In the genomic region with DNA sequence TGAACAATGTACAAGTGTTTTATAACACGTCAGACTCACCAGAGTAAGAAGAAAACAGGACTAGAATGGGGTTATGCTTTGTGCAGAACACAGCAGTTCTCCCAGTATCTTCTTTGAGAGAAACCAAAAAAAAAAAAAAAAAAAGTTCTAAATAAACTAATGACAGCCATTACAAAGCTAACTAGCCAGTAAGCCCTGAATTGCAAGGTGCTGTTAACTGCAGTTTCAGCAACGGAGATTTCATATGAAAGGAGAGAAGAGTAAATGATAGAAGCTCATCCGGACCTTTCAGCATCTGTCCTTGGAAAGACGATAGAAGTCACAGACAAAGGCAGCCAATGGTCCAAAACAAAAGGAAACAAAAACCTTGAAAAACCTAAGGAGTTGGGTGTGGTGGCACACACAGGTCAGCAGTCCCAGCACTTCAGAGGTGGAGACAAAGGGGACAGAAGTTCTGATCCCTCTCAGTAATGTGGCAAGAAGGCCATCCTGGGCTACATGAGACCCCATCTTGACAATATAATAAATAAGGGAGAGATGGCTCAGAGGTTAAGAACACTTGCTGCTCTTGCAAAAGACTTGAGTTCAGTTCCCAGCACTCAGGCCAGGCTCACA, we compare ENCODE assay signal across 28 mouse cellular contexts. TPM values are rescaled to one million over a fixed set of nuclear protein-coding genes. Genes with fewer than 3 reads are reported as not detected.
DNase-seq lines count a peak whose midpoint lies in the region; TF ChIP-seq lines count a peak whose summit lies in the region.
"Had no signal": no experiment of that assay in that cellular context is flagged by ENCODE, and none has a peak within 500 bp of the region (broad histone marks: within the 10 kb centered on the region; RNA-seq: fewer than 3 reads in every experiment).

No protein-coding gene starts in this region.

- no peak overlapping the region for H3K9ac ChIP-seq in ES-Bruce4 (ENCODE audit: low read depth, poor library complexity, severe bottlenecking)
- H3K9ac ChIP-seq in ES-E14 (ENCODE audit: insufficient read depth, low read depth, low read length, poor library complexity, severe bottlenecking), result no peak overlapping the region
- H3K9ac ChIP-seq: embryonic facial prominence, embryonic 12.5 days; forebrain, embryonic 13.5 days; forebrain, embryonic 15.5 days; forebrain, postnatal 0 days had no signal

- H3K4me1 ChIP-seq in ES-Bruce4 (ENCODE audit: control insufficient read depth, insufficient read depth, low read length), result no peaks in the 10 kb centered on the region
- peaks cover 12% of the 10 kb centered on the region in 2 experiments for H3K4me1 ChIP-seq in ES-E14 (ENCODE audit: control insufficient read depth in 2 of 2, insufficient read depth in 2 of 2, low read length in 2 of 2, poor library complexity in 1 of 2)
- H3K4me1 ChIP-seq in kidney, adult 2 months (ENCODE audit: control insufficient read depth, insufficient read depth, low read length), result no peaks in the 10 kb centered on the region
- H3K4me1 ChIP-seq: embryonic facial prominence, embryonic 10.5 days; embryonic facial prominence, embryonic 12.5 days; forebrain, embryonic 13.5 days; forebrain, embryonic 15.5 days had no signal

- H3K36me3 ChIP-seq in ES-Bruce4 (ENCODE audit: control insufficient read depth, insufficient read depth, low read length, poor library complexity, severe bottlenecking) (no peaks in the 10 kb centered on the region), ES-E14 (ENCODE audit: control insufficient read depth, insufficient read depth, low read length, poor library complexity, severe bottlenecking) (no peaks in the 10 kb centered on the region)
- no peaks in the 10 kb centered on the region for H3K36me3 ChIP-seq in kidney, adult 2 months (ENCODE audit: control insufficient read depth, insufficient read depth, low read length)
- H3K36me3 ChIP-seq: embryonic facial prominence, embryonic 10.5 days; embryonic facial prominence, embryonic 12.5 days; forebrain, embryonic 15.5 days had no signal

- in situ Hi-C loops in ES-E14 (cut with MboI; ENCODE audit: low sequenced_read_pairs in 2 of 2, unreplicated experiment in 2 of 2), result loop anchor here in 1 of 2 experiments (25.0 kb wide), 1 partner anchor 196 kb away; no protein-coding TSS in a partner anchor

- TF ChIP-seq POLR2A in ES-Bruce4 (IDR thresholded peaks at IDR 0.05; ENCODE audit: insufficient read depth, low read length), result no peak
- TF ChIP-seq POLR2A in kidney, adult 2 months (IDR thresholded peaks at IDR 0.05; ENCODE audit: low read depth, low read length), result no peak

- DNase-seq in ES-E14 (ENCODE audit: low read depth, low spot score) (no peak), ZHBTc4 (ENCODE audit: low read depth, low spot score) (peak; percentile 89)
- DNase-seq in heart, adult 8-10 months (ENCODE audit: low spot score), result no peak
- no peak for DNase-seq in kidney, adult 2 months
- DNase-seq: adrenal gland, adult 8-10 months; adrenal gland, postnatal 14 days; adrenal gland, postnatal 36 days; B cell, adult 2 months; cerebellum, adult 11-12 months; cerebellum, adult 2 months; cerebellum, adult 9-10 months; cerebellum, postnatal 10 days; cerebellum, postnatal 25 days; forebrain, postnatal 0 days had no signal

- H3K27ac ChIP-seq in ES-Bruce4 (ENCODE audit: insufficient read depth, low read length) (peak overlapping the region; percentile 94), ES-E14 (ENCODE audit: insufficient read depth, low read depth, low read length, poor library complexity, severe bottlenecking) (peak overlapping the region; percentile 60; the same call in 1 of the 2 replicates)
- H3K27ac ChIP-seq in kidney, adult 2 months (ENCODE audit: insufficient read depth, low read depth, low read length), result no peak overlapping the region
- H3K27ac ChIP-seq: embryonic facial prominence, embryonic 10.5 days; embryonic facial prominence, embryonic 12.5 days; forebrain, embryonic 13.5 days; forebrain, embryonic 15.5 days had no signal

- 52% methylated on average over 4 of the region's 4 CpGs for whole genome bisulfite sequencing in kidney, adult 2 months

- TF ChIP-seq CTCF in ES-Bruce4 (IDR thresholded peaks at IDR 0.05; ENCODE audit: low read depth, low read length), result no peak
- TF ChIP-seq CTCF in kidney, adult 2 months (conservative IDR thresholded peaks at IDR 0.05; ENCODE audit: insufficient read depth, insufficient read length, low read depth, low read length), result no peak

- H3K9me3 ChIP-seq in ES-Bruce4 (replicated peaks; ENCODE audit: control insufficient read depth, insufficient read depth, low read length, poor library complexity, severe bottlenecking), result no peaks in the 10 kb centered on the region
- no peaks in the 10 kb centered on the region for H3K9me3 ChIP-seq in ES-E14 (ENCODE audit: control insufficient read depth, insufficient read depth, low read depth, low read length)
- H3K9me3 ChIP-seq: embryonic facial prominence, embryonic 10.5 days; embryonic facial prominence, embryonic 12.5 days; forebrain, embryonic 13.5 days; forebrain, embryonic 15.5 days had no signal

- no peaks in the 10 kb centered on the region for H3K27me3 ChIP-seq in ES-Bruce4 (ENCODE audit: control insufficient read depth, insufficient read depth, low read length, poor library complexity, severe bottlenecking)
- no peaks in the 10 kb centered on the region for H3K27me3 ChIP-seq in kidney, adult 2 months (replicated peaks; ENCODE audit: control insufficient read depth, insufficient read depth, low read length)
- H3K27me3 ChIP-seq: embryonic facial prominence, embryonic 12.5 days; forebrain, embryonic 13.5 days; forebrain, embryonic 15.5 days; Patski had no signal

- peak; percentile 92 for TF ChIP-seq EP300 in ES-Bruce4 (IDR thresholded peaks at IDR 0.05; ENCODE audit: insufficient read depth, low read depth, low read length)

- H3K4me3 ChIP-seq in ES-Bruce4 (ENCODE audit: low read depth, low read length) (no peak overlapping the region), ES-E14 (ENCODE audit: insufficient read depth in 1 of 2, low read depth in 1 of 2, low read length in 2 of 2, poor library complexity in 1 of 2, severe bottlenecking in 1 of 2) (no peak overlapping the region)
- H3K4me3 ChIP-seq in kidney, adult 2 months (ENCODE audit: insufficient read depth, low read depth, low read length), result no peak overlapping the region
- H3K4me3 ChIP-seq: embryonic facial prominence, embryonic 10.5 days; embryonic facial prominence, embryonic 12.5 days; forebrain, embryonic 13.5 days; forebrain, embryonic 15.5 days had no signal

TF ChIP-seq in ES-E14, 5 proteins besides CTCF, POLR2A, EP300 and RAD21:
- TF ChIP-seq CHD2 (IDR thresholded peaks at IDR 0.05; ENCODE audit: low read depth, low read length) (no peak), ZNF384 (IDR thresholded peaks at IDR 0.05; ENCODE audit: low read depth, low read length) (peak; percentile 93)
TF ChIP-seq in ES-E14: peak in this region for 1.

RNA-seq across cellular contexts. Expression of a gene that starts 8.6 kb away (rescaled TPM):
- polyA plus RNA-seq in ES-Bruce4 (2011; ENCODE audit: insufficient read depth, insufficient read length, low read depth, missing spikeins), result 3.7 and 4.4 TPM in 2 replicates
- total RNA-seq in ES-E14 (2012; rRNA removed), result 0.22 TPM in 1 of 2 replicates, not detected in the other
- total RNA-seq in heart, adult 8-10 months (2022), result not detected
- not detected in 2 replicates for polyA plus RNA-seq in kidney, adult 2 months (2012; rRNA removed)
- total RNA-seq: adrenal gland, adult 18-20 months; adrenal gland, adult 8-10 months; adrenal gland, postnatal 14 days; adrenal gland, postnatal 36 days; CH12.LX; forebrain, postnatal 0 days; MEL had no signal
- polyA plus RNA-seq: activated CD4-positive, CD25-positive, alpha-beta regulatory T cell, adult 4 months; CD4-positive, CD25-positive, alpha-beta regulatory T cell, adult 4 months; cerebellum, adult 2 months; cortical plate, adult 2 months; embryonic facial prominence, embryonic 10.5 days; embryonic facial prominence, embryonic 12.5 days; embryonic facial prominence, embryonic 14.5 days; forebrain, embryonic 11.5 days; forebrain, embryonic 13.5 days; forebrain, embryonic 15.5 days; forebrain, postnatal 0 days had no signal

RNA-seq across cellular contexts. Expression of a gene that starts 51.3 kb away (rescaled TPM):
- 180 and 188 TPM in 2 replicates for polyA plus RNA-seq in ES-Bruce4 (2011; ENCODE audit: insufficient read depth, insufficient read length, low read depth, missing spikeins)
- total RNA-seq in ES-E14 (2012; rRNA removed), result 53.2 and 74.6 TPM in 2 replicates
- total RNA-seq in heart, adult 8-10 months (2022), result 10 to 100 TPM; 49.2 to 57.7 (median 53.1) TPM
- polyA plus RNA-seq in kidney, adult 2 months (2012; rRNA removed), result 2.4 and 4.9 TPM in 2 replicates

RNA-seq across cellular contexts. Expression of a gene that starts 51.4 kb away (rescaled TPM):
- polyA plus RNA-seq in ES-Bruce4 (2011; ENCODE audit: insufficient read depth, insufficient read length, low read depth, missing spikeins), result not detected in 2 replicates
- total RNA-seq in ES-E14 (2012; rRNA removed), result not detected in 2 replicates
- total RNA-seq in heart, adult 8-10 months (2022), result not detected
- polyA plus RNA-seq in kidney, adult 2 months (2012; rRNA removed), result not detected in 2 replicates
- total RNA-seq: adrenal gland, adult 18-20 months; adrenal gland, adult 8-10 months; adrenal gland, postnatal 14 days; adrenal gland, postnatal 36 days; CH12.LX; forebrain, postnatal 0 days; MEL had no signal
- polyA plus RNA-seq: activated CD4-positive, CD25-positive, alpha-beta regulatory T cell, adult 4 months; CD4-positive, CD25-positive, alpha-beta regulatory T cell, adult 4 months; cerebellum, adult 2 months; cortical plate, adult 2 months; embryonic facial prominence, embryonic 10.5 days; embryonic facial prominence, embryonic 12.5 days; embryonic facial prominence, embryonic 14.5 days; forebrain, embryonic 11.5 days; forebrain, embryonic 13.5 days; forebrain, embryonic 15.5 days; forebrain, postnatal 0 days; Patski had no signal
